Mouse (Mus musculus) CH12.LX (cell line): ENCODE measurements at regions not wholly inside any gene's neighbourhood (a gene's known extent, or its start where the extent isn't known, plus 50 kb on each side); places are given as distances from the start of the nearest gene placed in this dataset.

ENCODE experiments used
- DNase-seq: peaks from one replicate; pipeline ENCODE4 v3.0.0-alpha.2; 2013; ENCODE audit errors: extremely low read depth
- H3K27ac ChIP-seq: 2 replicates; pipeline ENCODE4 v1.5.1; 2012; ENCODE audit warnings: low read depth, mild to moderate bottlenecking, control low read depth, moderate library complexity; ENCODE audit not compliant: insufficient read depth
- H3K27me3 ChIP-seq: replicated peaks from 2 replicates; pipeline ENCODE3; 2012; ENCODE audit warnings: inconsistent platforms
- H3K36me3 ChIP-seq, 2 experiments: replicated peaks in 1 of 2; 2 replicates each; pipeline versions ENCODE3 to v1.6.1; 2012; ENCODE audit warnings: inconsistent platforms in 1 of 2, low read length in 1 of 2, mild to moderate bottlenecking in 1 of 2, mixed read lengths in 1 of 2, moderate library complexity in 1 of 2; ENCODE audit not compliant: control insufficient read depth in 1 of 2, insufficient read depth in 1 of 2
- H3K4me1 ChIP-seq, 2 experiments: 2 replicates each; pipeline ENCODE4 v1.6.1; 2012; ENCODE audit warnings: inconsistent platforms in 1 of 2, moderate library complexity in 1 of 2; ENCODE audit not compliant: insufficient read depth in 2 of 2, control insufficient read depth in 1 of 2
- H3K4me2 ChIP-seq: 2 replicates; pipeline ENCODE4 v1.6.1; 2012; ENCODE audit warnings: low read depth, mild to moderate bottlenecking, control low read depth; ENCODE audit not compliant: poor library complexity, insufficient read depth, severe bottlenecking
- H3K4me3 ChIP-seq, 3 experiments: fragments of 150-350 bp in 1 of 3; sonication (generic) in 1 of 3; replicated peaks in 1 of 3; 2 replicates each; pipeline versions ENCODE3 to v1.5.1; 2011 to 2012; ENCODE audit warnings: low read depth in 2 of 3, low read length in 2 of 3, mild to moderate bottlenecking in 2 of 3, moderate library complexity in 2 of 3, control low read depth in 1 of 3, improper control_type of control experiment in 1 of 3, inconsistent platforms in 1 of 3, mixed read lengths in 1 of 3; ENCODE audit not compliant: poor library complexity in 1 of 3
- H3K79me2 ChIP-seq: replicated peaks from 2 replicates; pipeline ENCODE4 v1.6.1; 2012; ENCODE audit warnings: mild to moderate bottlenecking, moderate library complexity; ENCODE audit not compliant: control insufficient read depth, poor library complexity, insufficient read depth, severe bottlenecking; ENCODE audit errors: extremely low read depth
- H3K9ac ChIP-seq: 2 replicates; pipeline ENCODE4 v1.6.1; 2012; ENCODE audit warnings: low read depth, mild to moderate bottlenecking, control low read depth, moderate library complexity; ENCODE audit not compliant: insufficient read depth
- H3K9me3 ChIP-seq: replicated peaks from 2 replicates; pipeline ENCODE3; 2012; ENCODE audit warnings: low read length, inconsistent platforms, mixed read lengths
- BHLHE40 ChIP-seq: IDR thresholded peaks from 2 replicates; pipeline ENCODE4 v1.6.1; 2011; ENCODE audit warnings: mild to moderate bottlenecking, low read depth, low read length, improper control_type of control experiment
- CHD2 ChIP-seq: IDR thresholded peaks from 2 replicates; pipeline ENCODE4 v1.6.1; 2011; ENCODE audit warnings: low read length, improper control_type of control experiment
- CTCF ChIP-seq, 2 experiments: IDR thresholded peaks in 1 of 2; conservative IDR thresholded peaks in 1 of 2; 2 replicates each; pipeline ENCODE4 v1.5.1; 2011 to 2012; ENCODE audit warnings: low read depth in 2 of 2, low read length in 2 of 2, improper control_type of control experiment in 1 of 2, inconsistent platforms in 1 of 2, mild to moderate bottlenecking in 1 of 2, moderate library complexity in 1 of 2
- E2F4 ChIP-seq: IDR thresholded peaks from 2 replicates; pipeline ENCODE4 v1.6.1; 2011; ENCODE audit warnings: low read depth, low read length, improper control_type of control experiment; ENCODE audit not compliant: insufficient replicate concordance
- ETS1 ChIP-seq: conservative IDR thresholded peaks from 2 replicates; pipeline ENCODE4 v1.6.1; 2012; ENCODE audit warnings: low read depth, mild to moderate bottlenecking, inconsistent platforms, low read length, improper control_type of control experiment, moderate library complexity
- GABPA ChIP-seq: IDR thresholded peaks from 2 replicates; pipeline ENCODE4 v1.6.1; 2012; ENCODE audit warnings: low read depth, low read length, improper control_type of control experiment, inconsistent platforms; ENCODE audit not compliant: insufficient replicate concordance
- IRF4 ChIP-seq: IDR thresholded peaks from 2 replicates; pipeline ENCODE4 v1.6.1; 2014; ENCODE audit warnings: low read depth, mild to moderate bottlenecking, inconsistent platforms, low read length, improper control_type of control experiment
- KAT2A ChIP-seq: IDR thresholded peaks from 2 replicates; pipeline ENCODE4 v1.6.1; 2012; ENCODE audit warnings: low read length, improper control_type of control experiment, inconsistent platforms; ENCODE audit not compliant: insufficient replicate concordance
- MAFK ChIP-seq: IDR thresholded peaks from 2 replicates; pipeline ENCODE4 v1.6.1; 2011; ENCODE audit warnings: low read length, improper control_type of control experiment; ENCODE audit not compliant: insufficient replicate concordance
- MAX ChIP-seq: IDR thresholded peaks from 2 replicates; pipeline ENCODE4 v1.6.1; 2011; ENCODE audit warnings: low read length, improper control_type of control experiment
- MAZ ChIP-seq: IDR thresholded peaks from 2 replicates; pipeline ENCODE4 v1.6.1; 2012; ENCODE audit warnings: low read depth, mild to moderate bottlenecking, inconsistent platforms, low read length, improper control_type of control experiment, moderate library complexity
- MYC ChIP-seq: IDR thresholded peaks from 2 replicates; pipeline ENCODE4 v1.6.1; 2011; ENCODE audit warnings: low read depth, mild to moderate bottlenecking, improper control_type of control experiment, low read length
- NELFE ChIP-seq: IDR thresholded peaks from 2 replicates; pipeline ENCODE4 v1.6.1; 2011; ENCODE audit warnings: low read depth, low read length, improper control_type of control experiment
- POLR2A ChIP-seq: IDR thresholded peaks from 2 replicates; pipeline ENCODE4 v1.6.1; 2011; ENCODE audit warnings: low read depth, mild to moderate bottlenecking, improper control_type of control experiment, low read length
- RCOR1 ChIP-seq: conservative IDR thresholded peaks from 2 replicates; pipeline ENCODE4 v1.6.1; 2012; ENCODE audit warnings: low read depth, mild to moderate bottlenecking, inconsistent platforms, low read length, improper control_type of control experiment
- SIN3A ChIP-seq: IDR thresholded peaks from 2 replicates; pipeline ENCODE4 v1.6.1; 2012; ENCODE audit warnings: low read length, improper control_type of control experiment, inconsistent platforms
- TBP ChIP-seq: conservative IDR thresholded peaks from 2 replicates; pipeline ENCODE4 v1.6.1; 2011; ENCODE audit warnings: low read depth, low read length, improper control_type of control experiment
- TCF12 ChIP-seq: IDR thresholded peaks from 2 replicates; pipeline ENCODE4 v1.6.1; 2014; ENCODE audit warnings: low read depth, mild to moderate bottlenecking, inconsistent platforms, low read length, improper control_type of control experiment
- UBTF ChIP-seq: IDR thresholded peaks from 2 replicates; pipeline ENCODE4 v1.6.1; 2012; ENCODE audit warnings: low read depth, mild to moderate bottlenecking, inconsistent platforms, low read length, improper control_type of control experiment, moderate library complexity
- ZC3H11A ChIP-seq: IDR thresholded peaks from 2 replicates; pipeline ENCODE4 v1.6.1; 2012; ENCODE audit warnings: low read depth, mild to moderate bottlenecking, inconsistent platforms, low read length, improper control_type of control experiment
- ZKSCAN1 ChIP-seq: IDR thresholded peaks from 2 replicates; pipeline ENCODE4 v1.6.1; 2012; ENCODE audit warnings: low read depth, inconsistent platforms, low read length, improper control_type of control experiment, borderline replicate concordance
- dilution Hi-C: fragments of 300-500 bp; cut with MboI; formaldehyde crosslinking; loops from 2 replicates; pipeline ENCODE4 v1.14.3; 2020; ENCODE audit warnings: low sequenced_read_pairs; ENCODE audit not compliant: extremely low pct_unique_long_range_greater_than_20kb, extremely low pct_ligation_motif_present
- in situ Hi-C: fragments of 300-500 bp; cut with MboI; formaldehyde crosslinking; loops from 3 replicates; pipeline ENCODE4 v1.14.3; 2019; ENCODE audit warnings: low sequenced_read_pairs, low pct_ligation_motif_present, low pct_unique_long_range_greater_than_20kb, mixed read lengths

- peaks cover 0 to 3% of the 10 kb centered on the region in 2 experiments; a peak in 1 of 4 replicates for H3K4me1 ChIP-seq
- H3K79me2 ChIP-seq = no peaks in the 10 kb centered on the region
- no peaks in the 10 kb centered on the region for H3K36me3 ChIP-seq
- no peak overlapping the region for H3K27ac ChIP-seq
- no peak for DNase-seq
- no peak overlapping the region for H3K4me3 ChIP-seq
- in situ Hi-C loops = no loop called here
- H3K9me3 ChIP-seq = no peaks in the 10 kb centered on the region
- no peak overlapping the region for H3K4me2 ChIP-seq
- no peak for TF ChIP-seq ETS1
- no peak for TF ChIP-seq SIN3A
- TF ChIP-seq MYC = no peak
- TF ChIP-seq ZC3H11A = no peak
- no peak for TF ChIP-seq CTCF (conservative IDR thresholded peaks at IDR 0.05 in 1 of 2, IDR thresholded peaks at IDR 0.05 in 1 of 2; ENCODE audit: low read depth in 2 of 2, low read length in 2 of 2)
- TF ChIP-seq UBTF = no peak
- no peak for TF ChIP-seq TBP
- no peak for TF ChIP-seq KAT2A
- TF ChIP-seq E2F4 = no peak
- TF ChIP-seq TCF12 = no peak
- no peak for TF ChIP-seq GABPA
- no peak for TF ChIP-seq IRF4
- TF ChIP-seq MAZ = no peak
- no peak for TF ChIP-seq POLR2A
- no peak for TF ChIP-seq CHD2
- TF ChIP-seq NELFE = no peak
- no peak for TF ChIP-seq ZKSCAN1
- TF ChIP-seq RCOR1 = no peak
- TF ChIP-seq BHLHE40 = no peak
- no peak for TF ChIP-seq MAFK
- dilution Hi-C loops = no loop called here
- no peaks in the 10 kb centered on the region for H3K27me3 ChIP-seq
- H3K9ac ChIP-seq = no peak overlapping the region
Observed at GRCm38 (mm10) chr9:13992728-13993127, 165.2 kb downstream of the Fam76b start.

- no peaks in the 10 kb centered on the region for H3K36me3 ChIP-seq
- peaks cover 4% of the 10 kb centered on the region for H3K9me3 ChIP-seq
- TF ChIP-seq MAX = no peak
- H3K79me2 ChIP-seq = no peaks in the 10 kb centered on the region
- H3K9ac ChIP-seq = no peak overlapping the region
- in situ Hi-C loops (no loop called here), dilution Hi-C loops (no loop called here)
- no peak for DNase-seq
- H3K27me3 ChIP-seq = no peaks in the 10 kb centered on the region
- peaks cover 2 to 3% of the 10 kb centered on the region in 2 experiments; a peak in 2 of 4 replicates for H3K4me1 ChIP-seq
- no peak overlapping the region for H3K4me3 ChIP-seq
- H3K4me2 ChIP-seq = no peak overlapping the region
- H3K27ac ChIP-seq = no peak overlapping the region
Observed at GRCm38 (mm10) chr9:13999358-13999757, 171.8 kb downstream of the Fam76b start.
